Mouse (Mus musculus) liver, adult 2 months (tissue): Measurements from ENCODE around the gene Afg1l. TPM values are rescaled to one million over a fixed set of nuclear protein-coding genes. Genes with fewer than 3 reads are reported as not detected.

Experiments used
- DNase-seq: peaks from one replicate; pipeline ENCODE4 v3.0.0-alpha.2; 2011; ENCODE audit warnings: low read depth, low spot score; ENCODE audit errors: extremely low read depth
- H3K27ac ChIP-seq: fragments of 200-500 bp; replicated peaks from 2 replicates; pipeline ENCODE4 v1.5.1; 2012; ENCODE audit warnings: low read depth, mild to moderate bottlenecking, control low read depth, inconsistent platforms, low read length; ENCODE audit not compliant: insufficient read depth
- H3K27me3 ChIP-seq: fragments of 200-500 bp; 2 replicates; pipeline ENCODE4 v1.6.1; 2012; ENCODE audit warnings: mild to moderate bottlenecking, moderate library complexity, low read length, inconsistent platforms; ENCODE audit not compliant: control insufficient read depth, insufficient read depth
- H3K36me3 ChIP-seq: fragments of 200-500 bp; 2 replicates; pipeline ENCODE4 v1.6.1; 2012; ENCODE audit warnings: low read length, inconsistent platforms; ENCODE audit not compliant: control insufficient read depth, insufficient read depth
- H3K4me1 ChIP-seq: fragments of 200-500 bp; 2 replicates; pipeline ENCODE4 v1.6.1; 2011; ENCODE audit warnings: low read length; ENCODE audit not compliant: control insufficient read depth, insufficient read depth
- H3K4me3 ChIP-seq: fragments of 200-500 bp; 2 replicates; pipeline ENCODE4 v1.5.1; 2011; ENCODE audit warnings: low read depth, mild to moderate bottlenecking, control low read depth, low read length, moderate library complexity; ENCODE audit not compliant: insufficient read depth
- H3K79me2 ChIP-seq: fragments of 200-500 bp; 2 replicates; pipeline ENCODE4 v1.6.1; 2012; ENCODE audit warnings: inconsistent platforms, mild to moderate bottlenecking, low read length, moderate library complexity; ENCODE audit not compliant: control insufficient read depth, insufficient read depth
- H3K9ac ChIP-seq: fragments of 200-500 bp; 2 replicates; pipeline ENCODE4 v1.6.1; 2012; ENCODE audit warnings: low read depth, mild to moderate bottlenecking, control low read depth, inconsistent platforms, low read length
- CTCF ChIP-seq: fragments of 200-500 bp; IDR thresholded peaks from 2 replicates; pipeline ENCODE4 v1.5.1; 2011; ENCODE audit warnings: low read depth, low read length, control low read depth
- POLR2A ChIP-seq: fragments of 200-500 bp; IDR thresholded peaks from 2 replicates; pipeline ENCODE4 v1.6.1; 2011; ENCODE audit warnings: low read length, control low read depth; ENCODE audit not compliant: insufficient read depth; ENCODE audit errors: extremely low read depth
- WGBS: fragments of 180-500 bp; shearing (Covaris S2); methylation state at CpG from one replicate; pipeline ENCODE4 v1.1.7; 2018; 5-methylcytosine and 5-hydroxymethylcytosine counted together
- polyA plus RNA-seq: library from polyadenylated mRNA; depleted of rRNA; stranded (reverse); fragments of >200 nt; gene quantifications from 2 replicates; pipeline ENCODE4 v1.2.3, GENCODE M21; 2012
- total RNA-seq: library from RNA; depleted of rRNA; stranded (reverse); fragments of >200 nt; gene quantifications from 2 replicates; pipeline ENCODE4 v1.2.3, GENCODE M21; 2014

The Afg1l gene
- total and polyA plus RNA-seq, 2 experiments = 3.3 to 10.2 TPM

GRCm38 (mm10) chr10:42502349-42503111 is 24.2 kb upstream of the Afg1l start:
- Histone ChIP-seq H3K36me3 (no peaks in the 10 kb centered on the region), H3K27me3 (no peaks in the 10 kb centered on the region), H3K79me2 (peaks cover 13% of the 10 kb centered on the region; the same call in 1 of the 2 replicates), H3K27ac (peak overlapping the region; percentile 81), H3K4me1 (peaks cover 8% of the 10 kb centered on the region), H3K4me3 (peak overlapping the region; percentile 79), H3K9ac (peak overlapping the region; percentile 88)
- WGBS = under 1% methylated on average over 55 of the region's 55 CpGs
- peak; percentile 70 for DNase-seq
- no peak for TF ChIP-seq POLR2A
- no peak for TF ChIP-seq CTCF

GRCm38 (mm10) chr10:42501775-42502348 is 23.5 kb upstream of the Afg1l start, which contains the start of gene Snx3:
TSS of gene Snx3 (plus strand) at chr10:42502030.
- TF ChIP-seq POLR2A = peak; percentile 91
- TF ChIP-seq CTCF = no peak
- Histone ChIP-seq H3K27me3 (no peaks in the 10 kb centered on the region), H3K9ac (peak within 1 kb of the TSS; percentile 88), H3K4me3 (peak within 1 kb of the TSS; percentile 79), H3K4me1 (peaks cover 6% of the 10 kb centered on the region), H3K36me3 (no peaks in the 10 kb centered on the region), H3K27ac (peak within 1 kb of the TSS; percentile 81), H3K79me2 (peaks cover 7% of the 10 kb centered on the region; the same call in 1 of the 2 replicates)
- under 1% methylated on average over 68 of the region's 68 CpGs for WGBS
- DNase-seq = peak; percentile 91

- TF ChIP-seq CTCF (no peak), POLR2A (no peak)
- peak; percentile 61 for DNase-seq
- peaks cover 4% of the 10 kb centered on the region for H3K4me1 ChIP-seq
- H3K9ac ChIP-seq = no peak overlapping the region
- peaks cover 3% of the 10 kb centered on the region; the same call in 1 of the 2 replicates for H3K79me2 ChIP-seq
- peak overlapping the region; percentile 53 for H3K27ac ChIP-seq
- H3K27me3 ChIP-seq = no peaks in the 10 kb centered on the region
- H3K36me3 ChIP-seq = no peaks in the 10 kb centered on the region
- 34% methylated on average over 5 of the region's 5 CpGs for WGBS
- peak overlapping the region; percentile 28; the same call in 1 of the 2 replicates for H3K4me3 ChIP-seq
These were observed 22.8 kb upstream of the Afg1l start for GRCm38 (mm10) chr10:42501161-42501560.

DNA sequence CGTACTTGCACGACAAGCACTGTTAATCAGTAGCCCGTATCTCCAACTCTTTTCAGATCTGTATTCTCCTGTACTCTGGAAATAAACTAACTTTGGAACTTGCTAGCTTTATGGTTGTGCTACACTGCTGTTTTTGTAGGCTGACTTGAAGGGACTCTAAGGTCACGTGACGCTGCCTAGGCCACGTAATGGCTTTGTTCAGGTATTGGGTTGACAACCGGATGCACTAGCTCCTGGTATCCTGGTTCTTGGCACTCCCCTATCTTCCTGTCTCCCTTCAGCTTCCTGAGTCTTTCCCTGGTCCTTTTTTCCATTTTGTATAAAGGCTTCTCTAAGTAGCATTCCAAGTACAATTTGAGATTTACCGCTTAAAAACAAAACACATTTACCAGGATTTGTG is 22.2 kb upstream of the Afg1l start:
- 94% methylated on average over 8 of the region's 8 CpGs for WGBS
- TF ChIP-seq CTCF (no peak), POLR2A (no peak)
- no peaks in the 10 kb centered on the region for H3K36me3 ChIP-seq
- H3K27ac ChIP-seq = peak overlapping the region; percentile 53; the same call in 1 of the 2 replicates
- no peak overlapping the region for H3K4me3 ChIP-seq
- H3K9ac ChIP-seq = no peak overlapping the region
- H3K79me2 ChIP-seq = peaks cover 3% of the 10 kb centered on the region; the same call in 1 of the 2 replicates
- H3K4me1 ChIP-seq = peaks cover 4% of the 10 kb centered on the region
- DNase-seq = no peak
- H3K27me3 ChIP-seq = no peaks in the 10 kb centered on the region

GRCm38 (mm10) chr10:42493000-42493399 is 14.6 kb upstream of the Afg1l start:
- H3K4me1 ChIP-seq = peaks cover 4% of the 10 kb centered on the region; the same call in 1 of the 2 replicates
- no peaks in the 10 kb centered on the region for H3K79me2 ChIP-seq
- no peak overlapping the region for H3K27ac ChIP-seq
- H3K36me3 ChIP-seq = no peaks in the 10 kb centered on the region
- DNase-seq = no peak
- no peak overlapping the region for H3K9ac ChIP-seq
- no peaks in the 10 kb centered on the region for H3K27me3 ChIP-seq
- no peak for TF ChIP-seq POLR2A
- no peak for TF ChIP-seq CTCF
- 41% methylated on average over 4 of the region's 4 CpGs for WGBS
- H3K4me3 ChIP-seq = no peak overlapping the region
